10 mouse cellular contexts compared by ENCODE assay signal in genomic region chr2:38354717-38355510, GRCm38 (mm10). TPM values are rescaled to one million over a fixed set of nuclear protein-coding genes. Genes with fewer than 3 reads are reported as not detected.
DNase-seq lines count a peak whose midpoint lies in the region; ATAC-seq and TF ChIP-seq lines count a peak whose summit lies in the region.
"Had no signal": no experiment of that assay in that cellular context is flagged by ENCODE, and none has a peak within 500 bp of the region (broad histone marks: within the 10 kb centered on the region; RNA-seq: fewer than 3 reads in every experiment).

No protein-coding gene starts in this region.

- ATAC-seq in hindbrain, embryonic 12.5 days (ENCODE audit: low FRiP score), result no peak
- no peak for ATAC-seq in midbrain, embryonic 13.5 days
- no peak for ATAC-seq in intestine, embryonic 15.5 days

- H3K27ac ChIP-seq in hindbrain, embryonic 12.5 days, result peak overlapping the region; percentile 41; the same call in 1 of the 2 replicates
- peak overlapping the region; percentile 96 for H3K27ac ChIP-seq in midbrain, embryonic 13.5 days
- no peak overlapping the region for H3K27ac ChIP-seq in intestine, embryonic 15.5 days
- H3K27ac ChIP-seq: stomach, postnatal 0 days had no signal

- peak overlapping the region; percentile 46 for H3K4me3 ChIP-seq in hindbrain, embryonic 12.5 days
- H3K4me3 ChIP-seq in midbrain, embryonic 13.5 days (replicated peaks), result peak overlapping the region; percentile 63
- no peak overlapping the region for H3K4me3 ChIP-seq in intestine, embryonic 15.5 days (replicated peaks)

- DNase-seq in embryo, embryonic 10.5 days (ENCODE audit: low spot score), result peak; percentile 65
- DNase-seq in embryo, embryonic 10 days (ENCODE audit: low spot score), result no peak
- DNase-seq in brain, embryonic 14.5 days (ENCODE audit: low read depth), result peak; percentile 82
- no peak for DNase-seq in gastrocnemius, postnatal 36 days
- DNase-seq in adipocyte (ENCODE audit: low spot score), result no peak

- H3K4me2 ChIP-seq in hindbrain, embryonic 12.5 days (replicated peaks), result peak overlapping the region; percentile 59
- H3K4me2 ChIP-seq in midbrain, embryonic 13.5 days (replicated peaks), result peak overlapping the region; percentile 68
- H3K4me2 ChIP-seq in intestine, embryonic 15.5 days (replicated peaks), result no peak overlapping the region

- no peaks in the 10 kb centered on the region for H3K9me3 ChIP-seq in hindbrain, embryonic 12.5 days (replicated peaks)
- H3K9me3 ChIP-seq in midbrain, embryonic 13.5 days, result no peaks in the 10 kb centered on the region
- no peaks in the 10 kb centered on the region for H3K9me3 ChIP-seq in intestine, embryonic 15.5 days

- 1% methylated on average over 33 of the region's 34 CpGs for WGBS in hindbrain, embryonic 12.5 days
- WGBS in midbrain, embryonic 13.5 days, result under 1% methylated on average over 34 of the region's 34 CpGs
- under 1% methylated on average over 34 of the region's 34 CpGs for WGBS in intestine, embryonic 15.5 days

- H3K9ac ChIP-seq in hindbrain, embryonic 12.5 days, result peak overlapping the region; percentile 55
- peak overlapping the region; percentile 88 for H3K9ac ChIP-seq in midbrain, embryonic 13.5 days (replicated peaks)
- no peak overlapping the region for H3K9ac ChIP-seq in intestine, embryonic 15.5 days

- H3K4me1 ChIP-seq in hindbrain, embryonic 12.5 days, result peaks cover 37% of the 10 kb centered on the region
- peaks cover 55% of the 10 kb centered on the region for H3K4me1 ChIP-seq in midbrain, embryonic 13.5 days (replicated peaks)
- H3K4me1 ChIP-seq in intestine, embryonic 15.5 days (replicated peaks), result peaks cover 25% of the 10 kb centered on the region

- TF ChIP-seq CTCF in brain, embryonic 14.5 days (IDR thresholded peaks at IDR 0.05; ENCODE audit: borderline replicate concordance, extremely low read depth, insufficient read depth, insufficient read length), result no peak

- intact Hi-C loops in gastrocnemius, postnatal 36 days (cut with DNase I), result no loop called here

- TF ChIP-seq POLR2A in brain, embryonic 14.5 days (IDR thresholded peaks at IDR 0.05; ENCODE audit: borderline replicate concordance, extremely low read depth, insufficient read depth, insufficient read length, poor library complexity, severe bottlenecking), result no peak

- peaks cover 92% of the 10 kb centered on the region for H3K27me3 ChIP-seq in hindbrain, embryonic 12.5 days
- peaks cover 89% of the 10 kb centered on the region for H3K27me3 ChIP-seq in midbrain, embryonic 13.5 days
- peaks cover 98% of the 10 kb centered on the region for H3K27me3 ChIP-seq in intestine, embryonic 15.5 days (replicated peaks)

- no peaks in the 10 kb centered on the region for H3K36me3 ChIP-seq in hindbrain, embryonic 12.5 days
- no peaks in the 10 kb centered on the region for H3K36me3 ChIP-seq in midbrain, embryonic 13.5 days
- no peaks in the 10 kb centered on the region for H3K36me3 ChIP-seq in intestine, embryonic 15.5 days

RNA-seq across cellular contexts. Expression of gene Lhx2, which starts 15.8 kb away (rescaled TPM):
- 160 and 273 TPM in 2 replicates for polyA plus RNA-seq in brain, embryonic 14.5 days (2012; rRNA removed)
- polyA plus RNA-seq in hindbrain, embryonic 12.5 days (2016; fragmentation: Nextera tagmentation; extraction: Ambion mirVana), result 31.0 and 31.2 TPM in 2 replicates
- 89.3 and 97.3 TPM in 2 replicates for polyA plus RNA-seq in midbrain, embryonic 13.5 days (2015; fragmentation: Nextera tagmentation; extraction: Ambion mirVana)
- not detected for total RNA-seq in gastrocnemius, postnatal 36 days (2021)
- 0.09 and 0.44 TPM in 2 replicates for polyA plus RNA-seq in intestine, embryonic 15.5 days (2015; fragmentation: Nextera tagmentation; extraction: Ambion mirVana)
- total RNA-seq: granulocyte monocyte progenitor cell, adult 5-6 weeks had no signal
- polyA plus RNA-seq: stomach, postnatal 0 days had no signal

Comparison
In these comparisons a context has a peak if more than half of its experiments do, and no peak if none do; other contexts are left out.
1. DNase-seq: peak in embryo, embryonic 10.5 days (single experiment) and brain, embryonic 14.5 days (single experiment); none in embryo, embryonic 10 days (single experiment), gastrocnemius, postnatal 36 days (0 of 2) and adipocyte (single experiment).
2. RNA of gene Lhx2, which starts 15.8 kb away (polyA plus RNA-seq): 160 to 273 TPM in brain, embryonic 14.5 days, 89.3 to 97.3 TPM in midbrain, embryonic 13.5 days and 31.0 to 31.2 TPM in hindbrain, embryonic 12.5 days; 0.09 to 0.44 TPM in intestine, embryonic 15.5 days; every median in the first group is over 10 times any median in the second.